Mouse (Mus musculus): ENCODE measurements around the gene Cntnap4. TPM values are rescaled to one million over a fixed set of nuclear protein-coding genes. Genes with fewer than 3 reads are reported as not detected.

The Cntnap4 gene
- total RNA-seq (2023) = not detected

DNA sequence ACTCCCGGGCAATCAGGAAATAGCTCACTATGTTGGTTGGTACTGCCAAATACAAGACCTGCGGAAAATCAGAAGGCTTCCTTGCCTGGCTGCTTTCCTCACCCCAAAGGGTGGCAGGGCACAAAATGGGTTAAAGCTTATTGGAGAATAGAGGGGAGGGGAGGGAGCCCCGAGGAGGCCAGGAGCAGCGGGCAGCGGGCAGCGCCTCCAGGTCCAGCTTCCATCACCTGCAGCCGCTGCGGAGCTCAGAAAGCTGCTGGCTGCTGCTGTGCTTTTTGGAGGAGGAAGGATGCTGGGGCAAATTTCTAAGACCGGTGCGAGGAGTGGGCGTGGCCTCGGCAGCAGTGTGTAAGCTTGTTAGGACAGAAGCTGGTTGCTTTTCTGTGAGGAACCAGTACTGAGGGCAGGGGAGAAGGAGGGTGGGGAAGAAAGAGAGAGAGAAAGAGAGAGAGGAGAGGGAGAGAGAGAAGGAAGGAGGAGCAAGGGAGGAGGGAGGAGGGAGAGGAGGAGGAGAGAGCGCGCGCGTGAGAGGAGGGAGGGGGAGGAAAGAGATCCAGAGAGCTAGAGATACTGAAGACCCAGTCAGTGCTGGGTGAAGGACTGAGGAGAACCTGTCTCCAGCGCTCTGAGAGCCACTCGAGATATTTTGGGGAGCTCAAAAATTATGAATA lies at the start of gene Cntnap4:
TSS of gene Cntnap4 (plus strand) at position 573 of the 671 bp plus-strand sequence.

